Mouse (Mus musculus): ENCODE measurements around the gene Pou2f1. TPM values are rescaled to one million over a fixed set of nuclear protein-coding genes. Genes with fewer than 3 reads are reported as not detected.

The Pou2f1 gene
- polyA plus RNA-seq, 1 experiment: 22.9 TPM

DNA sequence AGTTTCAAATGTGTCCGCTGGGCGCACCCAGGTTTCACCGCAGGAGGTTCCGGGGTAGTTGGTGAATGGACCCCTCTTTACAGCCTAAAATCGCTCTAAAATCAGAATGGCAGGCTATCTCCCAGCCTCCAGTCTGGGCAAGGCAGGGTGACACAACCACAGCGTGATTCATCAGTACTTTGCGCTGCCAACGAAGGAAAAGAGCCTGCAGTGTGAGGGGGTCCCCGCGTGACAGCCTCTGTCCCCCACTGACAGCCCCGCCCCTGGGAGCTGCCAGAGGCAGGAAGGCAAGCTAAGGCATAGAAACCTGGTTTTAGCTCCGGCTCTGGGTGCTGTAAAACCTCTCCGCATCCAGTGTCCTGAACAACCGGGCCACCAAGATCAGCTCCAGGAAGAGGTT lies 157.1 kb downstream of the Pou2f1 start:
- no peak for TF ChIP-seq CTCF (IDR thresholded peaks at IDR 0.05; ENCODE audit: extremely low read depth, insufficient read depth, insufficient read length, insufficient replicate concordance)
- TF ChIP-seq POLR2A (IDR thresholded peaks at IDR 0.05; ENCODE audit: low read depth, low read length): no peak
- 2% methylated on average over 14 of the region's 14 CpGs for WGBS
- Histone ChIP-seq H3K27ac (ENCODE audit: insufficient read depth, low read length) (peak overlapping the region; percentile 86), H3K4me3 (ENCODE audit: extremely low read depth, insufficient read depth, insufficient read length) (peak overlapping the region; percentile 62), H3K27me3 (ENCODE audit: control insufficient read depth, insufficient read depth, low read length) (no peaks in the 10 kb centered on the region), H3K4me1 (ENCODE audit: control insufficient read depth, insufficient read depth, insufficient read length) (peaks cover 27% of the 10 kb centered on the region; the same call in 1 of the 2 replicates), H3K36me3 (ENCODE audit: control insufficient read depth, insufficient read depth, low read length) (no peaks in the 10 kb centered on the region)
- DNase-seq (ENCODE audit: low read depth in 1 of 2, low spot score in 2 of 2): peak in 1 of 2 experiments; percentile 29

- TF ChIP-seq POLR2A (IDR thresholded peaks at IDR 0.05; ENCODE audit: low read depth, low read length): no peak
- TF ChIP-seq CTCF (IDR thresholded peaks at IDR 0.05; ENCODE audit: extremely low read depth, insufficient read depth, insufficient read length, insufficient replicate concordance): no peak
- Histone ChIP-seq H3K36me3 (ENCODE audit: control insufficient read depth, insufficient read depth, low read length) (no peaks in the 10 kb centered on the region), H3K27me3 (ENCODE audit: control insufficient read depth, insufficient read depth, low read length) (no peaks in the 10 kb centered on the region), H3K27ac (ENCODE audit: insufficient read depth, low read length) (peak overlapping the region; percentile 86), H3K4me3 (ENCODE audit: extremely low read depth, insufficient read depth, insufficient read length) (peak overlapping the region; percentile 62), H3K4me1 (ENCODE audit: control insufficient read depth, insufficient read depth, insufficient read length) (peaks cover 24% of the 10 kb centered on the region; the same call in 1 of the 2 replicates)
- peak in 1 of 2 experiments; percentile 53 for DNase-seq (ENCODE audit: low read depth in 1 of 2, low spot score in 2 of 2)
- WGBS: under 1% methylated on average over 21 of the region's 26 CpGs
Observed at GRCm38 (mm10) chr1:165844956-165845355, 157.5 kb downstream of the Pou2f1 start.

GRCm38 (mm10) chr1:165844466-165844951 lies 158.0 kb downstream of the Pou2f1 start:
- peak in 1 of 2 experiments; percentile 50 for DNase-seq (ENCODE audit: low read depth in 1 of 2, low spot score in 2 of 2)
- TF ChIP-seq POLR2A (IDR thresholded peaks at IDR 0.05; ENCODE audit: low read depth, low read length) (no peak), CTCF (IDR thresholded peaks at IDR 0.05; ENCODE audit: extremely low read depth, insufficient read depth, insufficient read length, insufficient replicate concordance) (no peak)
- Histone ChIP-seq H3K27me3 (ENCODE audit: control insufficient read depth, insufficient read depth, low read length) (no peaks in the 10 kb centered on the region), H3K36me3 (ENCODE audit: control insufficient read depth, insufficient read depth, low read length) (no peaks in the 10 kb centered on the region), H3K27ac (ENCODE audit: insufficient read depth, low read length) (peak overlapping the region; percentile 69), H3K4me3 (ENCODE audit: extremely low read depth, insufficient read depth, insufficient read length) (peak overlapping the region; percentile 62; the same call in 1 of the 2 replicates), H3K4me1 (ENCODE audit: control insufficient read depth, insufficient read depth, insufficient read length) (peaks cover 20% of the 10 kb centered on the region; the same call in 1 of the 2 replicates)
- WGBS: 5% methylated on average over 20 of the region's 20 CpGs

DNA sequence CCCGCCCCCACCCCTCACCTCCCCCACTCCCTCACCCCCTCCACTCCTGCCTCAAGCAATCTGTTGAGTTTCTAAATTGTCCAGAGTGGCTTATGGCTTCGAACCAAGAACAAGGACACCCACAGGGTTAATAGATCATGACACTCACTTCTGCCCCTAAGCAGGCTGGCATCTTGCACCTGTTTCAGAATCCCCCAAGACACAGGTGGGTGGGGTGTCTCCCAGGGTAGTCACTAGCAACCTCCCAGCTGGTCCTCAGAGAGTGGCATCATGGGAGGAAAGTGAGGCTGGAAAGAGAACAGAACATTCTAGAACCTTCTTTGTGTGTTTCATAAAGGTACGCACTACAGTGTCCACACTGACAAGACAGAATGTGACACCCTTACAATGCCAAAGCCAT lies 158.9 kb downstream of the Pou2f1 start:
- Histone ChIP-seq H3K36me3 (ENCODE audit: control insufficient read depth, insufficient read depth, low read length) (no peaks in the 10 kb centered on the region), H3K4me3 (ENCODE audit: extremely low read depth, insufficient read depth, insufficient read length) (no peak overlapping the region), H3K27ac (ENCODE audit: insufficient read depth, low read length) (peak overlapping the region; percentile 53), H3K4me1 (ENCODE audit: control insufficient read depth, insufficient read depth, insufficient read length) (peaks cover 13% of the 10 kb centered on the region; the same call in 1 of the 2 replicates), H3K27me3 (ENCODE audit: control insufficient read depth, insufficient read depth, low read length) (no peaks in the 10 kb centered on the region)
- WGBS: 41% methylated on average over 3 of the region's 3 CpGs
- no peak for DNase-seq (ENCODE audit: low read depth in 1 of 2, low spot score in 2 of 2)
- TF ChIP-seq CTCF (IDR thresholded peaks at IDR 0.05; ENCODE audit: extremely low read depth, insufficient read depth, insufficient read length, insufficient replicate concordance): no peak
- TF ChIP-seq POLR2A (IDR thresholded peaks at IDR 0.05; ENCODE audit: low read depth, low read length): no peak

- Histone ChIP-seq H3K4me3 (ENCODE audit: extremely low read depth, insufficient read depth, insufficient read length) (no peak overlapping the region), H3K27ac (ENCODE audit: insufficient read depth, low read length) (no peak overlapping the region), H3K36me3 (ENCODE audit: control insufficient read depth, insufficient read depth, low read length) (no peaks in the 10 kb centered on the region), H3K4me1 (ENCODE audit: control insufficient read depth, insufficient read depth, insufficient read length) (peaks cover 18% of the 10 kb centered on the region; the same call in 1 of the 2 replicates), H3K27me3 (ENCODE audit: control insufficient read depth, insufficient read depth, low read length) (no peaks in the 10 kb centered on the region)
- DNase-seq (ENCODE audit: low read depth in 1 of 2, low spot score in 2 of 2): no peak
- TF ChIP-seq POLR2A (IDR thresholded peaks at IDR 0.05; ENCODE audit: low read depth, low read length) (no peak), CTCF (IDR thresholded peaks at IDR 0.05; ENCODE audit: extremely low read depth, insufficient read depth, insufficient read length, insufficient replicate concordance) (no peak)
- 86% methylated on average over 7 of the region's 7 CpGs for WGBS
Observed at GRCm38 (mm10) chr1:165842170-165842569, 160.3 kb downstream of the Pou2f1 start.

DNA sequence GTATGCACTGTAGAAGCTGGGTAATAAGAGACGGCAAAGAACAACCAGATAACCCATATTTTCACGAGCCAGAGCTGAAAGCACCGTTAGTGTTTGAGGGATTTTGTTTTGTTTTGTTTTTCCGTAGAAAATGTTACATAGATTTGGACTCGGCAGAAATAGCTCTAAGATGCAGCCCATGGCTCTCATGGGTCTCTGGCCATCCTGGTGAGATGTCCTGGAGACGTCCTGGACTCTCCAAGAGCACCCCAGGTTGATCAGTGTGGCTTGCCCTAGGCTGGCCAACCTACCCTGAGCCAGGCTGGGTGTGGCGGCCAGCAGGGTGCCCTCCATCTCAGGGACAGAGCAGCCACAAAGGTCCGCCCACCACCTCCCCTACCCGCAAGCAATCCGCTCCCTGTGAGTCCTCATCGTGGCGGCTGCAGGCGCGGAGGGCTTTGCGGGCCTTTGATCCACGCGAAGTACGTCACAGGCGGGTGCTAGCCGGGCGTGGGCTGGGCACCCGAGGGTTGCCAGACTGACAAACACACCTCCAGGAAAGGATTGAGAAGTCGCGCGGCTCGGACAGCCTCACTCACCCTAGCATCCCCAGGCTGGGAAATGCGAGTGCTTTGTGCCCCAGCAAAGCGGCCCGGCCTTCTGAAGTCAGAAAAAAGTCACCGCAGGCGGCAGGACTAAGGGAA lies 161.8 kb downstream of the Pou2f1 start:
- Histone ChIP-seq H3K4me3 (ENCODE audit: extremely low read depth, insufficient read depth, insufficient read length) (peak overlapping the region; percentile 6; the same call in 1 of the 2 replicates), H3K36me3 (ENCODE audit: control insufficient read depth, insufficient read depth, low read length) (no peaks in the 10 kb centered on the region), H3K27me3 (ENCODE audit: control insufficient read depth, insufficient read depth, low read length) (no peaks in the 10 kb centered on the region), H3K4me1 (ENCODE audit: control insufficient read depth, insufficient read depth, insufficient read length) (peaks cover 13% of the 10 kb centered on the region; the same call in 1 of the 2 replicates), H3K27ac (ENCODE audit: insufficient read depth, low read length) (peak overlapping the region; percentile 18; the same call in 1 of the 2 replicates)
- 20% methylated on average over 31 of the region's 31 CpGs for WGBS
- no peak for DNase-seq (ENCODE audit: low read depth in 1 of 2, low spot score in 2 of 2)
- TF ChIP-seq POLR2A (IDR thresholded peaks at IDR 0.05; ENCODE audit: low read depth, low read length): no peak
- TF ChIP-seq CTCF (IDR thresholded peaks at IDR 0.05; ENCODE audit: extremely low read depth, insufficient read depth, insufficient read length, insufficient replicate concordance): no peak

DNA sequence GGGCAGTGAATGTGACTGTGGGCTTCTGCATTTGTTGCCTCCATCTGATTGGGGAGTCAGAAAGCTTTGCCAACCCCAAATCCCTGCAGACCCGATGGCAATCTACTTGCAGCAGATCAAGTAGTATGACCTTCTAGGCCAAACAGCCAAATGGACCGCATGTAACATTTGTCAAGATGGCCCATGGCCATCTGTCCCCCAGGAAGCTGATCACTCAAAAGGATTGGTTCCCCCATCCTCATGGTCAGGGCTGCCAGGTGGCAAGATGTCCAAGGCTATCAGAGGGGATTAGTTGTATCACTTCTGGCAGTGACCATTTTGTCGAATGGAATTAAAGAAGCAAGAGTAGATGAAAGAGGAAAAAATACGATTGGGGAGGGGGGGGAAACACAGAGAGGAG lies 163.3 kb downstream of the Pou2f1 start:
- WGBS: 83% methylated on average over 4 of the region's 4 CpGs
- Histone ChIP-seq H3K27ac (ENCODE audit: insufficient read depth, low read length) (no peak overlapping the region), H3K4me1 (ENCODE audit: control insufficient read depth, insufficient read depth, insufficient read length) (peaks cover 12% of the 10 kb centered on the region; the same call in 1 of the 2 replicates), H3K27me3 (ENCODE audit: control insufficient read depth, insufficient read depth, low read length) (no peaks in the 10 kb centered on the region), H3K4me3 (ENCODE audit: extremely low read depth, insufficient read depth, insufficient read length) (no peak overlapping the region), H3K36me3 (ENCODE audit: control insufficient read depth, insufficient read depth, low read length) (no peaks in the 10 kb centered on the region)
- DNase-seq (ENCODE audit: low read depth in 1 of 2, low spot score in 2 of 2): no peak
- TF ChIP-seq POLR2A (IDR thresholded peaks at IDR 0.05; ENCODE audit: low read depth, low read length): no peak
- TF ChIP-seq CTCF (IDR thresholded peaks at IDR 0.05; ENCODE audit: extremely low read depth, insufficient read depth, insufficient read length, insufficient replicate concordance): no peak
